Mouse (Mus musculus): Measurements from ENCODE around the gene Prss30. TPM values are rescaled to one million over a fixed set of nuclear protein-coding genes. Genes with fewer than 3 reads are reported as not detected.

Prss30 gene
- total and polyA plus RNA-seq, 2 experiments from 2014 or later = 0.19 to 0.53 TPM

DNA sequence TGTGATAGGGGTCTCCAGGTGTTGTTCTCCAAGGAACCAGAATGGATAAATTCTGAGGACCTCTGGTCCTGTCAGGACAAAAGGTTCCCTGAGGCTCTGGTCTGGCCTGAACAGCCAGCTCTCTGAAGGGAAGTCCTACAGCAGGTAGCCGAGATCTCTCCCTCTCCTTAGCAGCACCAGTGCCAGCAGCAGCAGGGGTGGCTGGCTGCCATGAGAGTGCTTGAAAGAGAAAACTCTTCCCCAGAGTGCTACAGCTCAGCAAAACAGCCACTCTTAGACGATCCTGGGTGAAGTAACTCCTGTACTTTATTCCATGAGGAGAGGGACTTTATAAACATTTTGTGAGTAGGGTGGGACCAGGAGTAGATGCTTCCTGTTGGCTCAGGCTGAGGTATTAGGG lies 9.4 kb upstream of the Prss30 start:
- no peak for TF ChIP-seq CTCF (IDR thresholded peaks at IDR 0.05; ENCODE audit: low read depth)
- Histone ChIP-seq H3K9me3 (ENCODE audit: low read length) (no peaks in the 10 kb centered on the region), H3K4me1 (ENCODE audit: insufficient read depth) (no peaks in the 10 kb centered on the region), H3K27ac (ENCODE audit: low read depth, low read length) (no peak overlapping the region), H3K4me3 (ENCODE audit: low read depth, low read length) (no peak overlapping the region), H3K9ac (no peak overlapping the region), H3K4me2 (ENCODE audit: low read depth) (no peak overlapping the region), H3K27me3 (ENCODE audit: insufficient read depth, low read length) (no peaks in the 10 kb centered on the region), H3K36me3 (ENCODE audit: insufficient read depth) (no peaks in the 10 kb centered on the region)
- WGBS = 34% methylated on average over 2 of the region's 2 CpGs
- DNase-seq (no peak), ATAC-seq (no peak)

DNA sequence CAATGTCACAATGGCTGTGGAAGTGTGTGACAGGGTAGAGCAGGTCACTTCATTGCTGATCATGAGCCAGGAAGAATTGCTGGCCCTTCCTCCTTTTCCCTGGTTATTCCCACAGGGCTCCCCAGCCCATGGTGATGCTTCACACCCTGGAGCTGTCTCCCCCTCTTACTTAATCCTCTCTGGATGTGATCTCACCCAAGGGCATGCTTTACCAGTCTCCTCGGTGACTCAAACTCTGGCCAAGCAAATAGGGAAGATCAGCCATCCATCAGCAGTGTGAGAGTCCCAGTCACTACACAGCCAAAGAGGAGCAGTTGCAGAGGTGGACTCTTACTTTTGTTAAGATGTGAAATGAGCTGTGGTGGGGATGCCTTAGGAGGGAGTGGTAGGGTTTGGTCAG lies 4.6 kb upstream of the Prss30 start:
- no peak overlapping the region for H3K4me3 ChIP-seq (ENCODE audit: low read depth, low read length)
- H3K36me3 ChIP-seq (ENCODE audit: insufficient read depth) = no peaks in the 10 kb centered on the region
- DNase-seq (no peak), ATAC-seq (no peak)
- 89% methylated on average over 1 of the region's 1 CpGs for WGBS
- no peak overlapping the region for H3K4me2 ChIP-seq (ENCODE audit: low read depth)
- H3K4me1 ChIP-seq (ENCODE audit: insufficient read depth) = no peaks in the 10 kb centered on the region
- no peak overlapping the region for H3K9ac ChIP-seq
- H3K27me3 ChIP-seq (ENCODE audit: insufficient read depth, low read length) = no peaks in the 10 kb centered on the region
- TF ChIP-seq CTCF (IDR thresholded peaks at IDR 0.05; ENCODE audit: low read depth) = no peak
- H3K9me3 ChIP-seq (ENCODE audit: low read length) = no peaks in the 10 kb centered on the region
- H3K27ac ChIP-seq (ENCODE audit: low read depth, low read length) = no peak overlapping the region

DNA sequence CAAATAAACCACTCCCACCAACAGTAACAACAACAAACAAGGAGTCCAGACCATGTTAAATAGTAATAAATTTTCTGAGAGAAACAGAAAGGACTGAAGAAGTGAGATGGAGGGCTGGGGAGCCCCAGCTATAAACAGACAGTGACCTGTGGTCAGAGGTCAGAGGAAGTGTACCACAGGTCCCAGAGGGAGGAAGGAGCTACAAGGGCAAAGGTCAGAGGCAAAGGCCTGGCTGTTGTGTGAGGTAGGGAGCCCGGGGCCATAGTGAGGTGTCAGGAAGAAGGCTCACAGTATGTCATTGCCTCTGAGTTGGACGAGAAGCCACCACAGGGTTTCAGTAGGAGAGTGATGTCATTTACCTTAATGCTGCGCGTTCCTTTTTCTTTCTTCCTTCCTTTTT lies 2.5 kb upstream of the Prss30 start:
- no peak for ATAC-seq
- no peak overlapping the region for H3K9ac ChIP-seq
- no peak overlapping the region for H3K4me3 ChIP-seq (ENCODE audit: low read depth, low read length)
- no peak for DNase-seq
- no peaks in the 10 kb centered on the region for H3K4me1 ChIP-seq (ENCODE audit: insufficient read depth)
- WGBS = 73% methylated on average over 4 of the region's 4 CpGs
- H3K27me3 ChIP-seq (ENCODE audit: insufficient read depth, low read length) = no peaks in the 10 kb centered on the region
- H3K4me2 ChIP-seq (ENCODE audit: low read depth) = no peak overlapping the region
- TF ChIP-seq CTCF (IDR thresholded peaks at IDR 0.05; ENCODE audit: low read depth) = no peak
- no peak overlapping the region for H3K27ac ChIP-seq (ENCODE audit: low read depth, low read length)
- no peaks in the 10 kb centered on the region for H3K36me3 ChIP-seq (ENCODE audit: insufficient read depth)
- no peaks in the 10 kb centered on the region for H3K9me3 ChIP-seq (ENCODE audit: low read length)

DNA sequence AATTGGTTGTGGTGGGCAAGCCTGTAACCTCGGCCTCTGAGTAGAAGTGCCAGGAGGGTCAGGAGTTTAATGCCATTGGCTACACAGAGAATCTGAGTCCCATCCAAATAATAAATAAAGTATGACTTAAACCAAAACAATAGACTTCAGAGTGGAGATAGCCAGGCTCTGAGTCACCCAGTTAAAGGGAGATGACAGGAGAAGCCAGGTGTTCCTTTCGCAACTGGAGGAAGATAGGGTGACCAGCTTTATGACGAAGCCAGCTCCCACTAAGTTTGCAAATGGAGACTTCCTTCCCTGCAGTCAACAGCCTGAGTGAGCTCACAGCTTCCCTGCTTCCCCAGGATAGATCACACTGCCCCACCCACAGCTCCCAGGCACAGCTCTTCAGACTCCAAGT lies 895 bp downstream of the Prss30 start:
- no peak overlapping the region for H3K9ac ChIP-seq
- no peaks in the 10 kb centered on the region for H3K27me3 ChIP-seq (ENCODE audit: insufficient read depth, low read length)
- no peaks in the 10 kb centered on the region for H3K4me1 ChIP-seq (ENCODE audit: insufficient read depth)
- ATAC-seq = no peak
- DNase-seq = no peak
- H3K27ac ChIP-seq (ENCODE audit: low read depth, low read length) = no peak overlapping the region
- no peak overlapping the region for H3K4me3 ChIP-seq (ENCODE audit: low read depth, low read length)
- H3K4me2 ChIP-seq (ENCODE audit: low read depth) = no peak overlapping the region
- H3K36me3 ChIP-seq (ENCODE audit: insufficient read depth) = no peaks in the 10 kb centered on the region
- 81% methylated on average over 3 of the region's 3 CpGs for WGBS
- TF ChIP-seq CTCF (IDR thresholded peaks at IDR 0.05; ENCODE audit: low read depth) = no peak
- H3K9me3 ChIP-seq (ENCODE audit: low read length) = no peaks in the 10 kb centered on the region

DNA sequence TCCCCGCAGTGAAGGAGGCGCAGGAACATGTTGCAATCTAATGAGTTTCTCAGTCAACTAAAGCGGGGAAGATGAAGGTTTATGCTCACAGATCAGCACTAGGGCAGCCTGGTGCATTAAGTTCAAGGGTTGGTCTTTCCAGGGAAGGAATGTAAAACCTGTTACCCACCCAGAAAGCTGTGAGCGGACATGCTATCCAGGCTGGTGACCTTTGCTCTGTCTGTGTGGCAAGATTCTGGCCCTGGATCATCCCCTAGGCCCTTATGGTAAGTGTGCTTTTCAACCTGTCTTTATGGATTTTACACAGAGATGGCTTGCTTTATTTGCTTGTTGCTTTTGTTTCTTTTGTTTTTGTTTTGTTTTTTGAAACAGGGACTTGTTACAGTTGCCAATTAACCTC lies 3.7 kb downstream of the Prss30 start:
- 75% methylated on average over 4 of the region's 4 CpGs for WGBS
- H3K4me2 ChIP-seq (ENCODE audit: low read depth) = no peak overlapping the region
- H3K36me3 ChIP-seq (ENCODE audit: insufficient read depth) = no peaks in the 10 kb centered on the region
- H3K27ac ChIP-seq (ENCODE audit: low read depth, low read length) = no peak overlapping the region
- no peaks in the 10 kb centered on the region for H3K4me1 ChIP-seq (ENCODE audit: insufficient read depth)
- DNase-seq (no peak), ATAC-seq (no peak)
- TF ChIP-seq CTCF (IDR thresholded peaks at IDR 0.05; ENCODE audit: low read depth) = no peak
- no peak overlapping the region for H3K4me3 ChIP-seq (ENCODE audit: low read depth, low read length)
- no peak overlapping the region for H3K9ac ChIP-seq
- H3K27me3 ChIP-seq (ENCODE audit: insufficient read depth, low read length) = no peaks in the 10 kb centered on the region
- no peaks in the 10 kb centered on the region for H3K9me3 ChIP-seq (ENCODE audit: low read length)

DNA sequence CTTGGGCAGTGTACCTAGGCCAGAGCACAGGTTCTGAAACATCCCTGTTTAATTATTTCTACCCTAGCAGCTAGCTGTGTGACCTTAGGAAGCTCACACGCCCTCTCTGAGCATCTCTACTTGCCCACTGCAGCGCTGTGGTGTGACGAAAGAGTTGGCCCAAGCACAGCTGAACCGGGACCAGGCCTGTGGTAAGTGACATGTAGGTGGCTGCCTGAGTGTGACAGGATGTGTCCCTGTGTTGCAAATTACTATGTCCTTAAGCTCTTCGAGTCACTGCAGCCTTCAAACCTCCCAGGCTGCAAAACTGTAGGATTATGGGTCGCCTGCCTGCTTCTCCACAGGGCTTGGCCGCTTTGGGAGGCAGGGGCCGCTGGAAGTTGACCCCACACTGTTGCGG lies 9.1 kb downstream of the Prss30 start:
- H3K4me2 ChIP-seq (ENCODE audit: low read depth) = no peak overlapping the region
- 84% methylated on average over 9 of the region's 9 CpGs for WGBS
- H3K9me3 ChIP-seq (ENCODE audit: low read length) = no peaks in the 10 kb centered on the region
- no peaks in the 10 kb centered on the region for H3K27me3 ChIP-seq (ENCODE audit: insufficient read depth, low read length)
- no peak for ATAC-seq
- no peak for DNase-seq
- TF ChIP-seq CTCF (IDR thresholded peaks at IDR 0.05; ENCODE audit: low read depth) = no peak
- no peak overlapping the region for H3K27ac ChIP-seq (ENCODE audit: low read depth, low read length)
- no peak overlapping the region for H3K9ac ChIP-seq
- H3K36me3 ChIP-seq (ENCODE audit: insufficient read depth) = no peaks in the 10 kb centered on the region
- H3K4me1 ChIP-seq (ENCODE audit: insufficient read depth) = no peaks in the 10 kb centered on the region
- H3K4me3 ChIP-seq (ENCODE audit: low read depth, low read length) = no peak overlapping the region

DNA sequence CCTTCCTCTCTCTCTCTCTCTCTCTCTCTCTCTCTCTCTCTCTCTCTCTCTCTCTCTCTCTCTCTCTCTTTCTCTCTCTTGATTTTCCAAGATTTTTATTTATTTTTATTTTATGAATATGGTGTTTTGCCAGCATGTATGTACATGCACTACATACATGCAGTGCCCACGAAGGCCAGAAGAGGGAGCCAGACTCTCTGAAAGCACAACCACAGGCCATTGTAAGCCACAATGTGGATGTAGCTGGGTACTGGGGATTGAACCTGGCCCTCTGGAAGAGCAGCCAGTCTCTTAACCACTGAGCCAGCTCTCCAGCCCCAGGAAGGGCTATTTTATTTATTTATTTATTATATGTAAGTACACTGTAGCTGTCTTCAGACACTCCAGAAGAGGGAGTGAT lies 11.1 kb downstream of the Prss30 start:
- H3K36me3 ChIP-seq (ENCODE audit: insufficient read depth) = no peaks in the 10 kb centered on the region
- H3K9ac ChIP-seq = no peak overlapping the region
- H3K27ac ChIP-seq (ENCODE audit: low read depth, low read length) = no peak overlapping the region
- WGBS = 3% methylated on average over 1 of the region's 1 CpGs
- no peak overlapping the region for H3K4me2 ChIP-seq (ENCODE audit: low read depth)
- no peak overlapping the region for H3K4me3 ChIP-seq (ENCODE audit: low read depth, low read length)
- ATAC-seq (no peak), DNase-seq (peak; percentile 67)
- no peaks in the 10 kb centered on the region for H3K9me3 ChIP-seq (ENCODE audit: low read length)
- H3K4me1 ChIP-seq (ENCODE audit: insufficient read depth) = no peaks in the 10 kb centered on the region
- H3K27me3 ChIP-seq (ENCODE audit: insufficient read depth, low read length) = no peaks in the 10 kb centered on the region
- peak; percentile 78 for TF ChIP-seq CTCF (IDR thresholded peaks at IDR 0.05; ENCODE audit: low read depth)

DNA sequence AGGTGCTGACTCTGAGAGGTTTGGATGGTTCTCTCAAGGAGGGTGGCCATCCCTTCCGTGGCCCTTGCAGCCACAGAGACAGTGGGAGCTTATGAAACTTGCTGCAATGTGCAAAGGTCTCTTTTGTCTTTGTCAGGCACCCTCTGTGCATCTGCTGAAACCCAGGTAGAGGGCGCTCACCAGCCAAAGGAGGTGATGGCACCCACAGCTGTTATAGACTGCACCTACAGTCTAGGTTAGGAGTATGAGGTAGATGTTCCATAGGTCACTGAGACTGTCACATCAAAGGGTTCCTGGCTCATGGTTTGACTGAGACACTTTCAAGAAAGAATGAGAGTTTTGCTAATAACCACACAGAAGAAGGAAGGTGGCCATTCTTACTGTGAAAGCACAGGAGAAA lies 11.6 kb downstream of the Prss30 start:
- H3K4me2 ChIP-seq (ENCODE audit: low read depth) = no peak overlapping the region
- no peaks in the 10 kb centered on the region for H3K9me3 ChIP-seq (ENCODE audit: low read length)
- no peak overlapping the region for H3K9ac ChIP-seq
- no peaks in the 10 kb centered on the region for H3K4me1 ChIP-seq (ENCODE audit: insufficient read depth)
- H3K27ac ChIP-seq (ENCODE audit: low read depth, low read length) = no peak overlapping the region
- H3K4me3 ChIP-seq (ENCODE audit: low read depth, low read length) = no peak overlapping the region
- 0 out of 2 replicates have a peak, but pooled peaks have one; percentile 11 for TF ChIP-seq CTCF (IDR thresholded peaks at IDR 0.05; ENCODE audit: low read depth)
- WGBS = 56% methylated on average over 2 of the region's 2 CpGs
- no peaks in the 10 kb centered on the region for H3K36me3 ChIP-seq (ENCODE audit: insufficient read depth)
- DNase-seq = no peak
- no peaks in the 10 kb centered on the region for H3K27me3 ChIP-seq (ENCODE audit: insufficient read depth, low read length)
- no peak for ATAC-seq
